Mouse (Mus musculus) embryonic facial prominence, embryonic 13.5 days (tissue): ENCODE data around the gene Mia. TPM values are rescaled to one million over a fixed set of nuclear protein-coding genes. Genes with fewer than 3 reads are reported as not detected.

Experiments used
- ATAC-seq: fragments of 200-750 bp; cut with Nextera tagmentation; 2 replicates; pipeline ENCODE4 v1.8.0; 2017; ENCODE audit warnings: low read depth; ENCODE audit not compliant: insufficient number of reproducible peaks, insufficient read depth, low FRiP score, low TSS enrichment
- H3K27ac ChIP-seq: fragments of 300-500 bp; sonication (generic); 2 replicates; pipeline ENCODE4 v1.5.1; 2015; ENCODE audit warnings: moderate library complexity, mild to moderate bottlenecking, inconsistent platforms
- H3K27me3 ChIP-seq: fragments of 300-500 bp; sonication (generic); 2 replicates; pipeline ENCODE4 v1.6.1; 2015; ENCODE audit warnings: mild to moderate bottlenecking, inconsistent platforms
- H3K36me3 ChIP-seq: fragments of 300-500 bp; sonication (generic); 2 replicates; pipeline ENCODE4 v1.6.1; 2015; ENCODE audit warnings: mild to moderate bottlenecking, inconsistent platforms
- H3K4me1 ChIP-seq: fragments of 300-500 bp; sonication (generic); 2 replicates; pipeline ENCODE4 v1.6.1; 2015; ENCODE audit warnings: inconsistent platforms
- H3K4me2 ChIP-seq: fragments of 300-500 bp; sonication (generic); 2 replicates; pipeline ENCODE4 v1.6.1; 2015; ENCODE audit warnings: moderate library complexity, mild to moderate bottlenecking, inconsistent platforms
- H3K4me3 ChIP-seq: fragments of 300-500 bp; sonication (generic); 2 replicates; pipeline ENCODE4 v1.5.1; 2015; ENCODE audit warnings: mild to moderate bottlenecking, inconsistent platforms
- H3K9ac ChIP-seq: fragments of 300-500 bp; sonication (generic); 2 replicates; pipeline ENCODE4 v1.6.1; 2015; ENCODE audit warnings: mild to moderate bottlenecking, inconsistent platforms
- H3K9me3 ChIP-seq: fragments of 300-500 bp; sonication (generic); 2 replicates; pipeline ENCODE4 v1.6.1; 2016; ENCODE audit warnings: inconsistent platforms
- WGBS: fragments of 180-500 bp; shearing (Covaris S2); methylation state at CpG from one replicate; pipeline ENCODE4 v1.1.7; 2015; ENCODE audit warnings: mixed read lengths; 5-methylcytosine and 5-hydroxymethylcytosine counted together
- polyA plus RNA-seq: library from polyadenylated mRNA; unstranded; fragments of >200 nt; fragmentation: Nextera tagmentation; extraction: Ambion mirVana; gene quantifications from 2 replicates; pipeline ENCODE4 v1.2.1, GENCODE M21; 2015

Mia gene
- polyA plus RNA-seq, 1 experiment from 2014 or later: 60.5 TPM

GRCm38 (mm10) chr7:27182498-27182897, 1.5 kb upstream of the Mia start:
- Histone ChIP-seq H3K9me3 (no peaks in the 10 kb centered on the region), H3K27me3 (no peaks in the 10 kb centered on the region), H3K36me3 (peaks cover 44% of the 10 kb centered on the region), H3K4me3 (no peak overlapping the region), H3K27ac (no peak overlapping the region), H3K4me1 (peaks cover 7% of the 10 kb centered on the region; the same call in 1 of the 2 replicates), H3K4me2 (no peak overlapping the region), H3K9ac (no peak overlapping the region)
- 75% methylated on average over 1 of the region's 1 CpGs for WGBS
- no peak for ATAC-seq

- peaks cover 7% of the 10 kb centered on the region; the same call in 1 of the 2 replicates for H3K4me1 ChIP-seq
- H3K27me3 ChIP-seq: no peaks in the 10 kb centered on the region
- H3K4me2 ChIP-seq: peak overlapping the region; percentile 61
- peaks cover 22% of the 10 kb centered on the region for H3K36me3 ChIP-seq
- H3K9me3 ChIP-seq: no peaks in the 10 kb centered on the region
- 0 out of 2 replicates have a peak overlapping the region, but pooled peaks have one; percentile 93 for H3K27ac ChIP-seq
- 79% methylated on average over 5 of the region's 5 CpGs for WGBS
- peak overlapping the region; percentile 70 for H3K4me3 ChIP-seq
- H3K9ac ChIP-seq: 0 out of 2 replicates have a peak overlapping the region, but pooled peaks have one; percentile 32
- no peak for ATAC-seq
Measured at GRCm38 (mm10) chr7:27180036-27180435, 921 bp downstream of the Mia start.

- H3K9ac ChIP-seq: peak overlapping the region; percentile 55
Measured at GRCm38 (mm10) chr7:27179217-27179918, 1.6 kb downstream of the Mia start.

GRCm38 (mm10) chr7:27178324-27179216, 2.4 kb downstream of the Mia start, which contains the start of gene Rab4b:
TSS of gene Rab4b (minus strand) at chr7:27178896.
- peaks cover 7% of the 10 kb centered on the region; the same call in 1 of the 2 replicates for H3K4me1 ChIP-seq

More at GRCm38 (mm10) chr7:27179217-27179918, 1.6 kb downstream of the Mia start:
- Histone ChIP-seq H3K9me3 (no peaks in the 10 kb centered on the region), H3K4me1 (peaks cover 7% of the 10 kb centered on the region; the same call in 1 of the 2 replicates), H3K27ac (peak overlapping the region; percentile 93), H3K4me2 (peak overlapping the region; percentile 61), H3K27me3 (no peaks in the 10 kb centered on the region), H3K4me3 (peak overlapping the region; percentile 70), H3K36me3 (peaks cover 22% of the 10 kb centered on the region)
- ATAC-seq: no peak
- 49% methylated on average over 16 of the region's 16 CpGs for WGBS

GRCm38 (mm10) chr7:27177942-27178323, 3.0 kb downstream of the Mia start:
- WGBS: 24% methylated on average over 4 of the region's 4 CpGs
- Histone ChIP-seq H3K4me3 (peak overlapping the region; percentile 70), H3K27ac (peak overlapping the region; percentile 93), H3K36me3 (peaks cover 25% of the 10 kb centered on the region), H3K9ac (peak overlapping the region; percentile 70), H3K4me2 (peak overlapping the region; percentile 61), H3K27me3 (no peaks in the 10 kb centered on the region), H3K9me3 (no peaks in the 10 kb centered on the region), H3K4me1 (peaks cover 7% of the 10 kb centered on the region; the same call in 1 of the 2 replicates)
- no peak for ATAC-seq

More at GRCm38 (mm10) chr7:27178324-27179216, 2.4 kb downstream of the Mia start, which contains the start of gene Rab4b:
- Histone ChIP-seq H3K4me3 (peak within 1 kb of the TSS; percentile 70), H3K9me3 (no peaks in the 10 kb centered on the region), H3K27me3 (no peaks in the 10 kb centered on the region), H3K4me2 (peak within 1 kb of the TSS; percentile 61), H3K9ac (peak within 1 kb of the TSS; percentile 70), H3K36me3 (peaks cover 25% of the 10 kb centered on the region), H3K27ac (peak within 1 kb of the TSS; percentile 93)
- under 1% methylated on average over 53 of the region's 53 CpGs for WGBS
- ATAC-seq: peak; percentile 99

- peaks cover 7% of the 10 kb centered on the region; the same call in 1 of the 2 replicates for H3K4me1 ChIP-seq
- H3K9ac ChIP-seq: 0 out of 2 replicates have a peak overlapping the region, but pooled peaks have one; percentile 44
- WGBS: 94% methylated on average over 7 of the region's 7 CpGs
- H3K27ac ChIP-seq: no peak overlapping the region
- H3K27me3 ChIP-seq: no peaks in the 10 kb centered on the region
- no peak overlapping the region for H3K4me3 ChIP-seq
- no peak overlapping the region for H3K4me2 ChIP-seq
- ATAC-seq: no peak
- no peaks in the 10 kb centered on the region for H3K9me3 ChIP-seq
- H3K36me3 ChIP-seq: peaks cover 49% of the 10 kb centered on the region
Measured at GRCm38 (mm10) chr7:27174896-27175295, 6.1 kb downstream of the Mia start.

GRCm38 (mm10) chr7:27174496-27174895, 6.5 kb downstream of the Mia start:
- Histone ChIP-seq H3K36me3 (peaks cover 49% of the 10 kb centered on the region), H3K4me3 (no peak overlapping the region), H3K27ac (no peak overlapping the region), H3K9ac (peak overlapping the region; percentile 44), H3K27me3 (no peaks in the 10 kb centered on the region), H3K4me2 (no peak overlapping the region), H3K4me1 (peaks cover 7% of the 10 kb centered on the region; the same call in 1 of the 2 replicates), H3K9me3 (no peaks in the 10 kb centered on the region)
- no peak for ATAC-seq
- WGBS: 94% methylated on average over 15 of the region's 15 CpGs

GRCm38 (mm10) chr7:27170981-27171380, 10.0 kb downstream of the Mia start:
- no peak for ATAC-seq
- Histone ChIP-seq H3K9ac (0 out of 2 replicates have a peak overlapping the region, but pooled peaks have one; percentile 21), H3K27ac (no peak overlapping the region), H3K4me3 (no peak overlapping the region), H3K4me1 (peaks cover 11% of the 10 kb centered on the region), H3K27me3 (no peaks in the 10 kb centered on the region), H3K9me3 (no peaks in the 10 kb centered on the region), H3K36me3 (peaks cover 49% of the 10 kb centered on the region), H3K4me2 (no peak overlapping the region)
- 93% methylated on average over 3 of the region's 3 CpGs for WGBS

GRCm38 (mm10) chr7:27168371-27168770, 12.6 kb downstream of the Mia start:
- Histone ChIP-seq H3K4me1 (peaks cover 34% of the 10 kb centered on the region), H3K27me3 (no peaks in the 10 kb centered on the region), H3K4me2 (no peak overlapping the region), H3K27ac (no peak overlapping the region), H3K36me3 (peaks cover 47% of the 10 kb centered on the region), H3K4me3 (no peak overlapping the region), H3K9ac (no peak overlapping the region), H3K9me3 (no peaks in the 10 kb centered on the region)
- 88% methylated on average over 5 of the region's 5 CpGs for WGBS
- ATAC-seq: no peak

GRCm38 (mm10) chr7:27167475-27168094, 13.4 kb downstream of the Mia start:
- peak overlapping the region; percentile 97 for H3K27ac ChIP-seq
- WGBS: 73% methylated on average over 11 of the region's 11 CpGs

More at GRCm38 (mm10) chr7:27167475-27168094, 13.4 kb downstream of the Mia start:
- H3K27me3 ChIP-seq: no peaks in the 10 kb centered on the region
- H3K9ac ChIP-seq: peak overlapping the region; percentile 87
- peak overlapping the region; percentile 74 for H3K4me3 ChIP-seq
- H3K36me3 ChIP-seq: peaks cover 47% of the 10 kb centered on the region
- peaks cover 42% of the 10 kb centered on the region for H3K4me1 ChIP-seq
- H3K4me2 ChIP-seq: peak overlapping the region; percentile 80
- ATAC-seq: no peak
- H3K9me3 ChIP-seq: no peaks in the 10 kb centered on the region
